Mouse (Mus musculus): ENCODE data around the gene Ybx2. TPM values are rescaled to one million over a fixed set of nuclear protein-coding genes. Genes with fewer than 3 reads are reported as not detected.

Gene Ybx2
- polyA plus RNA-seq (2012; rRNA removed), result 14.7 and 16.5 TPM in 2 replicates

GRCm38 (mm10) chr11:69935137-69935879, at the start of gene Ybx2:
Ybx2 (plus strand) TSS chr11:69935796.
- WGBS, result 2% methylated on average over 60 of the region's 62 CpGs
- DNase-seq (ENCODE audit: low read depth, low spot score), result no peak

GRCm38 (mm10) chr11:69886907-69887635, 48.5 kb upstream of the Ybx2 start:
- DNase-seq (ENCODE audit: low read depth, low spot score), result no peak
- WGBS, result 59% methylated on average over 8 of the region's 8 CpGs

GRCm38 (mm10) chr11:69891482-69891881, 44.1 kb upstream of the Ybx2 start:
- no peak for DNase-seq (ENCODE audit: low read depth, low spot score)
- WGBS, result 50% methylated on average over 4 of the region's 4 CpGs

- 71% methylated on average over 5 of the region's 5 CpGs for WGBS
- no peak for DNase-seq (ENCODE audit: low read depth, low spot score)
Measured at GRCm38 (mm10) chr11:69894671-69895070, 40.9 kb upstream of the Ybx2 start.

GRCm38 (mm10) chr11:69895291-69895690, 40.3 kb upstream of the Ybx2 start, which contains the start of gene Acap1:
Acap1 (minus strand) TSS chr11:69895539.
- no peak for DNase-seq (ENCODE audit: low read depth, low spot score)
- WGBS, result 69% methylated on average over 4 of the region's 4 CpGs

- 26% methylated on average over 4 of the region's 4 CpGs for WGBS
- no peak for DNase-seq (ENCODE audit: low read depth, low spot score)
Measured at GRCm38 (mm10) chr11:69899870-69900269, 35.7 kb upstream of the Ybx2 start.

- WGBS, result under 1% methylated on average over 38 of the region's 38 CpGs
- peak; percentile 98 for DNase-seq (ENCODE audit: low read depth, low spot score)
Measured at GRCm38 (mm10) chr11:69900471-69901405, 34.9 kb upstream of the Ybx2 start, which contains the start of the genes 2810408A11Rik and Neurl4. 2810408A11Rik (minus strand) TSS chr11:69900987. Neurl4 (plus strand) TSS chr11:69901072.

GRCm38 (mm10) chr11:69901406-69901846, 34.2 kb upstream of the Ybx2 start:
- WGBS, result under 1% methylated on average over 42 of the region's 42 CpGs
- DNase-seq (ENCODE audit: low read depth, low spot score), result no peak

- WGBS, result under 1% methylated on average over 39 of the region's 39 CpGs
- no peak for DNase-seq (ENCODE audit: low read depth, low spot score)
Measured at GRCm38 (mm10) chr11:69901993-69902392, 33.6 kb upstream of the Ybx2 start.

- 67% methylated on average over 13 of the region's 13 CpGs for WGBS
- DNase-seq (ENCODE audit: low read depth, low spot score), result no peak
Measured at GRCm38 (mm10) chr11:69902972-69903371, 32.6 kb upstream of the Ybx2 start.

- 94% methylated on average over 9 of the region's 9 CpGs for WGBS
- no peak for DNase-seq (ENCODE audit: low read depth, low spot score)
Measured at GRCm38 (mm10) chr11:69904311-69904710, 31.3 kb upstream of the Ybx2 start.

- no peak for DNase-seq (ENCODE audit: low read depth, low spot score)
- WGBS, result 90% methylated on average over 11 of the region's 11 CpGs
Measured at GRCm38 (mm10) chr11:69908645-69909044, 27.0 kb upstream of the Ybx2 start.

GRCm38 (mm10) chr11:69909174-69909573, 26.4 kb upstream of the Ybx2 start:
- 92% methylated on average over 5 of the region's 5 CpGs for WGBS
- DNase-seq (ENCODE audit: low read depth, low spot score), result no peak

GRCm38 (mm10) chr11:69910177-69910576, 25.4 kb upstream of the Ybx2 start:
- 93% methylated on average over 8 of the region's 8 CpGs for WGBS
- no peak for DNase-seq (ENCODE audit: low read depth, low spot score)

GRCm38 (mm10) chr11:69910781-69911560, 24.6 kb upstream of the Ybx2 start:
- no peak for DNase-seq (ENCODE audit: low read depth, low spot score)
- 89% methylated on average over 17 of the region's 17 CpGs for WGBS

- no peak for DNase-seq (ENCODE audit: low read depth, low spot score)
- 87% methylated on average over 6 of the region's 6 CpGs for WGBS
Measured at GRCm38 (mm10) chr11:69911701-69912100, 23.9 kb upstream of the Ybx2 start.

GRCm38 (mm10) chr11:69912716-69913530, 22.7 kb upstream of the Ybx2 start:
- no peak for DNase-seq (ENCODE audit: low read depth, low spot score)
- WGBS, result 70% methylated on average over 15 of the region's 15 CpGs

Data from large intestine, adult 2 months (tissue).